Mouse (Mus musculus): Measurements from ENCODE around the gene Stac3.
A peak's percentile ranks its signal among the peaks of the same experiment; 100 is the strongest.

Gene Stac3

DNA sequence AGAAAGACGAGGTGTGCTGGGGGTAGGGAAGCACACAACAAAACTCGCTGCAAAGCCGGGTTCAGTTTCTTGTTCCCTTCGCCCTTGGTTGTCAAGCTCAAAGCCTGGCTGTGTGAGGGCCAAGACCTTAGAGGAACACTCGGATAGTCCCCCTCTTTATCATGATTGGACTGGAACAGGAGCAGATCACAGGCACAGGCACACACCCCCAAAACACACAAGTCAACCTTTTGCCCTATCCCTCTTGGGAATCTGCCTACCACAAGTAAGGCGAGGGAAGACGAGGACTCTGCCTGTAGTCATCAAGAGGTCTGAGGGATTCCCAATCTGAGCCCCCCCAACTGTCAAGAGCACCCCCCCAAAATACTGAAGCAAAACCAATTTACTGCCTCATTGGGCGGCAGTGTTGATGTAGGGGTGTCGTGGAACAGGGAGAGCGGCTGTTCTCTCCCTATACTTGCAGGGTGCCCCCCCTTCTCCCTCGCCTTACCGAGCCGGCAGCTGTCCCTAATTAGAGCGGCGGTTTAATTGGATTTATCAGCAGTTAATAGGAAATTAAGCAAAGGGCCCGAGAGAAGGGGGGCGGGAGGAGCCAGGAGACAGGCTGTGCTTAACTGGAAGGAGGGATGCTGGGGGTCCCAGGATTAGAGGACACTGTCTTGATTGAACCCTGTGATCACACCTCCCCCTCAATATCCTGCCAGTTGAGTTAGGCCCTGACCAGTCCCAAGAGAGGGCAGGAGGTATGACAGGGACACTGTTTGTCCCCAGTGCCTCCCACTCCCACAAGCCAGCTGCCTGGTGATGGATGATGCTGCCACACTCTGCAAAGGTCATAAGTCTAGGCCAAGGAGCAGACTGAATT is 8.6 kb downstream of the Stac3 start:
- no peak for DNase-seq

DNA sequence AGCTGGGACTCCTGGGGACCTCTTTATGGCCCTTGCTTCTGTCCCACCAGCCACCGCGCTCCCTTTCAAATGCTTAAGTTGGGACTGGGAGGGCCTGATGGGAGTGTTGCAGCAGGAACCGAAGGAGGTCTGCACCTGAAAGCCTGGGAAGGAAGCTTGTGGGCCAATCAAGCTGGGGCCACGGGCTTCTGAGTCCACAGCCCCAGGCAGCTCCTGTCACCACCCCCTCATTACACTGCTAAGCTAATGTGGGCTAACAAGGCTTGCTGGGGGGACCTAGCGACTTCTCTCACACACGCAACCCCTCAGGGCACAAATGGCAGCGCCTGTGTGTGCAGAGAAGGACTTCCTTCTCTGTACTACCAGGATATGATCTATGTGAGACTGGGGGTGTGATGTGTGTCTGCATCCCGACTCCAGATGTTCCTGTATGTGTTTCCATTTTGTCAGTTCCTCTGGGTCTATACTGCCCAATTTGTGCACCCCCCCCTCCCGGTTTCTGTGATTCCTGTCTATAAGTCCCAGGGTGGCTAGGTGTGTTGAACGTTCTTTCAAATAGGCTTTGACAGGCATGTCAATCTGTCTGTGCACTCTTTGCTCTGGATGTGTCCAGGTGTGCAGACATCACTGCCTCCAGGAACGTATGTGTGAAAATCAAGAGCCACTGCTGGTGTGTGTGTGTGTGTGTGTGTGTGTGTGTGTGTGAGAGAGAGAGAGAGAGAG is 9.6 kb downstream of the Stac3 start:
- no peak for DNase-seq

DNA sequence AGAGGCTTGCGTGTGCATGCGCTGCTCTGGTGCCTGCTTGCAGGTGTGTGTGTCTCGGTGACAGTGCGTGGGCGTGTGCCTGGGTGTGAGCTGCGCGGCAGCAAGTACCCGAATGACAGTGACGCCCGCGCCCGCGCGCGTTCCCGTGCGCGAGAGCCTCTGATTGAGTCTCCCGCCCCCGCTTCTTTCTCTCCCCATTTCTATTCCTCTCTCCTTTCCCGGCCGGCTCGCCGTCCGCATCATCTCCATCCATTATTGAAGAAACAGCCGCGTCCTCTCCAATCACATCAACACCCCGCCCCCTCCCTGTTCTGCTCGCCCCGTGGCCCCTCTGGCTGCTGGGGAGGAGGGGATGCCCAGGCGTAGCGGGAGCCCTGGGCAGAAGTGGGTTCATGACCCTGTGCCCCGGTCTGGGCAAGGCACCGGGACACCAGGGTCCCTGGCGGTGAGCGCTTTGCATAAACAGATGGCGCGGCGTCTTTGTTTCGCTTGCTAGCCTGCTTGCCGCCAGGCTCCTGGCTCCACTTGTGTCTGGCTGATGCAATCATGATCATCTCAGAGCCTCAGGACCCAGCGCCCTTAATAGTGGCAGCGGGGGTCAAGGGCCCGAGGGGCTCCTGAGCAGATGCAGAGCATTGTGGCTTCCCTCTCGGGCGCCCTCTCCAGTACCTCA is 10.3 kb downstream of the Stac3 start:
- peak in 1 of 2 experiments; percentile 61 for DNase-seq

DNA sequence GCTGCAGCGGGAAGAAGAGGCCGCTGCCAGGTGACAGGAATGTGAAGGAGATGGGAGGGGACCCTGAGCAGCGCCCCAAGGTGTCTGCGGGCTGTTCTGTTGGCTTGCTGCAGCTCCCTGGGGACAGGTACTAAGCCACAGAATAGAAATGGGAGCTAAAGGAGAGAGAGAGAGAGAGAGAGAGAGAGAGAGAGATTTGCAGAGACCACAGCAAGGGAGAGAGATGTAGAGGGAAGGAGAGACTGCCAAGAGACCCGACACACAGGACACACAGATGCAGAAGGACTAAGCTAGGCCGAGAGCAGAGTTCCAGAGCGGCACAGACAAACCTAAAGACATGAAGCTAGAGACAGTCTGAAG is 10.8 kb downstream of the Stac3 start:
- no peak for DNase-seq

DNA sequence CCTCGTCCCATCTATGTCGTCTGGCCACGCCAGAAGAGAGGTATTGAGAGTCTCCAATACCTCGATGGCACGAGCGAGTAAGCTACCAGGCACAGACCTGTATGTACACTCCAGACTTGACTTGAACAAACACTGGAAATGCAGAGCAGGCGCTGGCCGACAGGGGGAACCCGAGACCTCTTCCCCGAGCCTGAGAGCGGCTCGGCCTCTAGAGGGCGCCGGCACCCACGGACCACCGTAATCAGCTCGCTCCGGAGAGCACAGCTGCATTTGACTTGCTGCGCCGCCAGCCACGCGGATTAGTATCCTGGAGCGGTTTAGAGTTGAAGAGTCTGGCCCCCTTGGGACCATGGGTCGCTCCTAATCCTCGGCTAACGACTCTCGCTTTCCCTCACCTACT is 11.3 kb downstream of the Stac3 start:
- peak; percentile 78 to 79 for DNase-seq

DNA sequence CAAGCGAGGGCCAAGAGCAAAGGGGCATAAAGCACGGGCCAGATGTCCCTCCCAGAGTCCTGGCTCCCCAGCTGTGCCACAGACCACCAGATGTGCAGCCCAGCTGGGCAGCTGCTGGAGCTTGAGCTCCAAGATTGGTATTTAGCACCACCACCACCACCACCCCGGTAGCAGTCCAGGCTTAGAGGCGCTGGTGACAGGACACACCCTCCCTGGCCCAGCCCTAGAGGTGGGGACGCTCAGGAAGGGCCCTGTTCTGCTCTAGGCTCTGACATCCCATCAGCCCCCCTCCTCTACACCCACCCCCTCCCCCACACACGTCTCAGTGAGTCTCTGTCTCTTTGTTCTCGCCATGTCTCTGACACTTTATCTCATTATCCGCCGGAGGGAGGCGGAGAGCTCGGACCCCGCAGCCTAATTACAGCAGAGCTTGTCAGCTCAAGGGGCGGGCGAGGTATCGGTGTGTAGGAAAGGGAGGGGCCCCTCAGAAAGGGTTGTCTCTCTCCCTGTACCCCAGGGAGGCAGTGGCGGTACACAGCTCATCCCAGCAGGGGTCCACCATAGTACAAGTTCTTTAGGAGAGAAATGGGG is 12.1 kb downstream of the Stac3 start:
- DNase-seq: no peak

DNA sequence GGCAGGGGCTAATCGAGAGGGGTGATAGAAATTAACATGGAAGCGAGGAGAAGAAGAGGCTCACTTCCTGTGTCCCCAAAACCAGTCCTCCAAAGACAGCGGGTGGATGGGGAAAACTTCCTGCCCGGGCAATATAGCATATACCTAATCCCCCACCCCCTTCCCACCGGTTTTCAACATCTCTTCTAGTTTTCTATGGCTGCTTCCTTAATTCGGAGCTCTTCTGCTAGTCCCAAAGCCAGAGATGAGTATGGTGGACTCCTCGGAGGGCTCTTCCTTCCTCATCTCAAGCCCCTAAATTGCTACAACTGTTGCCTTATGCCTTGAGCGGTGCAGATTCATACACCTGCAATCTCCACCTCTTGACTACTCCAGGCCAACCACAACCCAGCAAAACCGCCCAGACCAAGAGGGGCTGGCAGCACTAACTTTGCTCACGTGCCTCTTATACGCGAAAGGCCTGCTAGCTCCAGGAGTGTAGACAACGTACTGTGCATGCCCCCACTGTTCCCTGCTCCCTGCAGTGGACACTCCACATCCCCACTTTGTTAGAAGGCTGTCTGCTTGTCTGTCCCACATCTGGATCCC is 12.7 kb downstream of the Stac3 start:
- no peak for DNase-seq

DNA sequence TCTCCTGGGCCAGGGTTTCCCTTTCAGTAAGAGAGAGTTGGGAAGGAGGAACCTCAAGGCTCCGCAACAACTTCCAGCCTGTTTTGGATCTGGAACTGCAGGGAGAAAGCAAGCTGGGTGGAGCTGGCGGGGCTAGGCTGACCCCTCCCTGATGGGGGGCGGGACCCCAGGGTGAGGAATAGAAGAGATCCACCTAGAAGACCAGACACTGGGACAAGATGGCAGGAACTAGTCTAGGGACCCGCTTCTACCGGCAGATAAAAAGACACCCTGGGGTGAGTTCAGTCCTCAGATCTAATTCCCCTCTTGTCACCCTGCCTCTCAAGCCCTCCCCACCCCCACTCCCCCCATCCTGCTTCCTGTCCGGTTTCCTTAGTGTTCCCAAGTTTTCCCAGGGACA is 13.3 kb downstream of the Stac3 start, which contains the start of gene Ndufa4l2:
TSS of gene Ndufa4l2 (plus strand) at position 204 of the 400 bp plus-strand sequence.
- DNase-seq: no peak

DNA sequence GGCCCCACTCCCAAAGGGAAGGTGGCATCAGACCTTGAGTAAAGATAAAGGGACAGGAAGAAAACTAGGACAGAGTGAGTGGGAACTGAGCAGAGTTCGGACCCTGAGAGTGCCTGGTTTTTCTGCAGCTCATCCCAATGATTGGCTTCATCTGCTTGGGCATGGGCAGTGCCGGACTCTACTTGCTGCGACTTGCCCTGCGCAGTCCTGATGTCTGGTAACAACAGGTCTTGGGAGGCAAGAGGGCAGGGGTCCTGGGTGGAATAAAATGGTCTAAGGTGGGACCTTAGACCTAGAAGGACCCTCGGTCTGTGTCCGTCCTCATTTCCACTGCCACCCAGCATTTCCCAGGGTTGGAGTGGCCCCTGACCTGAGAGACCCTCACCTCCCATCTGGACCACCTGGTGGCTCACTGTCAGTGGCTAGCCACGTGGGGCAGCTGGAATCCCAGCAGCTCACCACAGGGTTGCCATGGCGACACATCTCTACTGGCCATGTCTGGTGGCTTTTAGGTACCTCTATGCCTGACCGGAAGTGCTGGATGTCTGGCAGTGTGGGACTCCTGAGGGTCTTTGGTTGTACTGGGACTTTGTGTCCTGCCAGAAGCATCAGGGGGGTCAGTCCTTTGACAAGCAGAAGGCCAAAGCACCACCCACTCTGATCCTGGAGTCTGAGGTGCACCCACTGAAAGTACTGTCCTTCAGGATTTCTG is 13.9 kb downstream of the Stac3 start:
- no peak for DNase-seq

DNA sequence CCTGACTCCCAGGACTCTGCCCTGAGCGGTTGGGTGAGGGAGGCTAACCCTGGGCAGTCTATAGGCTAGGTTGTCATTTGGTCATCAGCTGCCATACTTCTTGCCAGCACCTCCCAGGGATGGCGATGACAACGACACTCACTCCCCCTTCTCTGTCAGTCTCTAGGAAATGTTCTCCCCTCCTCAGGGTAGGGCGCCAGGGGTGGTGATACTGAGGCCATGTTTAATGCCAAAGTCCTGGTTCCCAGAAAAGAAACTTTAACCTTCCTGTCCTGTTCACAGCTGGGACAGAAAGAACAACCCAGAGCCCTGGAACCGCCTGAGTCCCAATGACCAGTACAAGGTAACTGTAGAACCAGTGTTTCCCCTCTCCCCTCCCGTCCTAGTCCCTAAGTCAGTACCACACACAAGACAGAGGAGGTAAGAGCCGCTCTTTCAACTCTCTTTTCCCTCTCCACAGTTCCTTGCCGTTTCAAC is 14.5 kb downstream of the Stac3 start:
- DNase-seq: no peak

DNA sequence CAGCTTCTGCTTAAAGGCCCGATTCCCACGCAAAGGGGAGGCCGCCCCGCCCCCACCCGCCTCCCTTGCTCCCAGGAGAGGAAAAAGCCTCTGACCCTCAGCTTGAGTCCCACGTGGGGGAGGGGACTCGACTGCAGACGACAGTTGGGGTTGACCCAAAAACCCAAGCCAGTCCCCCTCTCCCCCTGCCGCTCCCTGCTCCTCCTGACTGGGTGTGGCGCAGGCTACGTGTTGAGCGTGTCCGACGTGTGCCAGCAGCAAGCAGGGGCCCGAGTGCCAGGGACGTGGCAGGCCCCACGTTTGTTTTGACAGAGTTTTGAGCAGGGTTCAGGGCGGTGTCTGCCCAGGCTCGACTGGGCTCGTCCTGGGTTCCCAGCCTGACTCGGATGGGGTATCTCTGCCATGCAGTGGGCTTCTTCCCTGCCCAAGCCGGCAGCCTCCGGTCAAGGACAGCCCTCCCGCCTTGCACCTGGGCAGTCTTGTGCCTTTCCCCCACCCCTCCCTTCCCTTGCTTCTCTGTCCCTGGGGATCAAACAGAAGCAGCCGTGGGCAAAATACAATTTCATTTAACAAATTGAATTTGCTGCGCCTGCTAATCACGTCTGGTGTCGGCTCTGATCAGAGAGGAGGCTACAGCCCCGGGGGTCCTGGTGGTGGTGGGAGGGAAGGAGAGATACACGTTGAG is 15.2 kb downstream of the Stac3 start:
- DNase-seq: no peak

DNA sequence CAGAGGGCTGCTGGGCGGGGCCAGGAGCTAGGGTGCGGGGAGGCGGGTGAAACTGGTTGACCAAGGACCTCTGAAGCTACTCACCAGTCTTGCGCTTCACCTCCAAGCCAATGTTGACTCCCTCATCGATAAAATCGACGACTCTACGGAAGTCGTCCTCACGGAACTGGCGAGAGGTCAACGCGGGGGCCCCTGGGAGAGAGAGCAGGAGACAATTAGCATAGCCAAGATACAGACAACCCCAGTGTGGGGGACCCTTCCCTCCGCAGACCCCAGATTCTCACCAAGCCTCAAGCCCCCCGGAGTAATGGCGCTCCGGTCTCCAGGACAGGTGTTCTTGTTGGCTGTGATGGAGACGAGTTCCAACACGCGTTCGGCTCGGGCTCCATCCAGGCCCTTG is 16.5 kb downstream of the Stac3 start:
- DNase-seq: no peak

DNA sequence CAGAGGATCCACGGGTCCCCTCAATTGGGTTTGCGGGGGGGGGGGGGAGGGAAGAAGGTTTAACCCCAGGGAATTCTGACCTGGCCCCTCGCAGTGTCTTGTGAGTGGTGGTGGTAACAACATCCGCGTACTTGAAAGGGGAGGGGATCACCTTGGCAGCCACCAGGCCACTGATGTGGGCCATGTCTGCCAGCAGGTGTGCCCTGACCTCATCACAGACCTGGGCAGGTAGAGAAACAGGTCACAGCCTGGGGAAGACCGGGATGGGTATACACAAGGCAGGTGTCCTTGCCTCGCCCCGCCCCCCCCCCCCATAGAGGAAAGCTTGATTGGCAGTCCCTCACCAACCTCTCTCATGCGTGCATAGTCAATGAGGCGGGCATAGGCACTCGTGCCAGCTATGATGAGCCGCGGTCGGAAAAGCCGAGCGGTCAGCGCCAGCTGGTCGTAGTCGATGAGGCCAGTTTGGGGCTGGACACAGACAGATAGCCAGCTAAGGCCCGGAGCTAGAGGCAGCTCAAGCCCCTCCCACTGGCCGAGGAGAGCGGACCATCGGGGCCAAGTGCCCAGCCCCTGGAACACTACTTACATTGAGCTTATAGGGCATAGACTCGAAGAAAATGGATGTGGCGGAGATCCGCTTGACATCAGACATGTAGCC is 17.7 kb downstream of the Stac3 start:
- no peak for DNase-seq

DNA sequence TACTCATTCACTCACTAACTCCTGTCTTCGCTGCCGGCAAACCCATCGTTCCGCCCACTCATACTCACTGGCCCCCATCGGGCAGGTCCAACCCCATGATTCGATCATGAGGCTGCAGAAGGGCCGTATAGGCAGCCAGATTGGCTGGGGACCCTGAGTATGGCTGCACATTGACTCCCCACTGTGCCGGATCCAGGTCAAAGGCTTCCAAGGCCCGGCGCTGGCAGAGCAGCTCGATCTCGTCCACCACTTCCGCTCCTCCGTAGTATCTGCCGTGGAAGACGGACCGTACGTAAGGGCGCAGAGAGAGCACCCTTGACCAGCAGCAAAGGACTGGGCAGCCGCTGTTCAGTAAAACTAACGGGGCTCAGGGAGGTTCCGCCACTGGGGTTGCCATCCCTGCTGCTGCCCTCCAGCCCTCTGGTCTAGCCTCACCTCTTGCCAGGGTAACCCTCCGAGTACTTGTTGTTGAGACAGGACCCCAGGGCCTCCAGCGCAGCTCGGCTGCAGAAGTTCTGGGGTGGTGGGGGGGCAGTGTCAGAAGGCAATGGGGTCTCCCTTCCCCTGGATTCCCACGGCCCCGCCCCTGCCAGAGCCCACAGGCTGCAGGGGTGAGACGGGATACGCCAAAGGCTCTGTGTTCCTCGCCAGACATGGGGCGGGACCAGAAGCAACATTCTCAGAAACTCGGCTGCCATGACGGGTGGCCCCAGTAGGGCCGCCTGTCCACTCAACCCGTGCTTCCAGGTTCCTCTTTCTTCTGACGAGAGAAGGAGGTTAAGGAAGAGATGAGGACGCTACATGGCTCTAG is 18.6 kb downstream of the Stac3 start:
- DNase-seq: no peak

DNA sequence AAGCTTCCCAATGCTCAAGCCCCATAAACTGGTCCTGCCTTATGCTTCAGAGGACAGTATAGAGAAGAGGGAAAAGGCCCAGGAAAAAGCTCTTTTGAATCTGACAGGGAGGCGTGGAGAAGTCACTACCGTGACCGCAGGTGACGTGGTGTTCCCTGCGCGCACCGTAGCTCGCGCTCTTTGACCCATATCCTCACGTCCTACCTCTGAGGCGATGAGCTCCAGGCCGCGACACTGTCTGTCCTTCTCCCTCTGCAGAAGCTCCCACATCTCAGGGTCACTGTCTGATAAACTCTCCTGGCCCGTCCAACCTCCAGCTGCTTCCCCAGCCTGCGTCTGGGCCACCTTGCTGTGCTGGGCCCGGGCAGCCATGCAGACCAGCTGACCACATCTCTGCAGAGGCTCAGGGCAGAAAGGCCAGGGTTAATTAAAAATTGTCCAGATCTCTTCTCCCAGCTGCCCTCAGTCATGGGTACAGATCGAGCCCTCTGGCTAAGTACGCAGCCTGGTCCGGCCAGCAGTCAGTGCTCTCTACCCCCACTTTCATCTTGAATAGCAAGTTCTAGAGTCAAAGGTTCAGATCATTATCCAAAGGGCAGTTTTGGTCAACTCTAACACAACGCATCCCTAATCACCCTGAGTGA is 19.4 kb downstream of the Stac3 start:
- DNase-seq: no peak

DNA sequence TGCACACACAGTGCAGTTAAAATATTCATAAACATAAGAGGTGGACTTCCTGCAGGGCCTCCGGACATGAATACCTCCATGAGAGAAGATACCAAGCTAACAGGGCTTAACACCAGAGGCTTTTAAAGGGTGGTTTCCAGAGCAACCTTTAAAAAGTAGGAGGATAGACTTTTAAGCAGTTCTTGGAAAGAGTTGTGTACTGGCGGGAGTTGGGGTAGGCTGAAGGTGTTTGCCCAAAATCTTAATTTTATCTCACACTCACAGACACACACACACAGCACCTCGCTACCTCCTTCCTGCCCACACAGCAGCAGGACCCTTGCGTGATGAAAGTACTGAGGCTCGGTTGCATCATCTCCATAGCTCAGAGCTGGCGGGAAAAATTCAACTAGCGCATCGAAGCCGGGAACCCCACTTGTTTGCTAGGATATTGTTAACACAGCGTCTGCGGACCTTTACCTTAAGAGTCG is 20.2 kb downstream of the Stac3 start:
- DNase-seq: no peak

DNA sequence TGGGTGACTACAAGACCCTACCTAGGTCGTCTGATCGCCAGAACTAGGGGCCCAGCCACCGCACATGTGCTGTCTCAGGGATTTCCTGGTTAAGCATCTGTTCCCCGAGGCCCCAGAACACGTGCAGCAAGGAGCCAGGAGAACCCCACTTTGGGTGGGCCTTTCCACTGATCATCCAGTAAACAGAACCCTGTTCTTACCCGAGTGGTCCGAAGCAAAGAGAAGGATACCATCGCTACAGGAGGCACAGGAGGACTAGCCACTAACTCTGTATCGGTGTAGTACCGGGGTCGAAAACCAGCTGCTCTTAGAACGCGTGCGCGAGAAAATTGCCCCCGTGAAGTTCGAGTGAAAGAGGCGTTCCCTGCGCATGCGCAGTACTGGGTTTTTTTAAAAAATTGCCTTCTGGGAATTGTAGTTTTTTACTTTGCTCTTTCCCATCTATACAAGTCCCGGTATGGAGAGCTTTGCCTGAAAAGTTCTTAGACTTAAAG is 20.6 kb downstream of the Stac3 start, which contains the start of gene Shmt2:
TSS of gene Shmt2 (minus strand) at position 357 of the 494 bp plus-strand sequence.
- DNase-seq: peak; percentile 66 to 72

DNA sequence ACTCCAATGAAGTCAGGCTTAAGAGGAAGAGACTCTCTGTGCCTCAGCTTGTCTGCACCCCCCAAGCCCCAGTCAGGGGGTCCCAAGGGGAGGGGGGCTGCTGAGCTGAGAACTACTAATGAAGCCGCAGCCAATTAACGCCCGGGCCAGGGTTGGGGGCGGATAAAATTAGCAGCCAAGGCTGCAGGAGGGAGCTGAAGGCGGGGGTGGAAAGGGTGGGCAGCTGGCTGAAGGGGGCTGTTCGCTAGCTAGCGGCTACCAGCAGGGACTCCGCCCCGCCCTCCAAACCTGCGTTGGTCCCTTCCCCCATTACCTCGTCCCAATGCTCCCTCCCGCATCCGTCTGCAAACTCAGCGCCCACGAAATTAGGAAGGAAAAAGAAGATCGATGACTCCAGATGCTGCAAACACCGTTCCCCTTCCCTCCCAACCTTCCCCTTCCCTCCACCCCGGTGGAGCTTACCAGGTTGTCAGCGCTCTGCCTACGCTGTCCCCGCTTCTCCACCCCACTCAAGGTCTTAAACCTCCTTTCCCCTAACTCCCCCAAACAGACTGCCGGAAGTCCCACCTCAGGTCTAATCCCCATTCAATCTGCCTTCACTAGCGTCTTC is 23.3 kb downstream of the Stac3 start:
- DNase-seq: no peak
